Mouse (Mus musculus): Measurements from ENCODE around the gene Cblb. TPM values are rescaled to one million over a fixed set of nuclear protein-coding genes. Genes with fewer than 3 reads are reported as not detected.

The Cblb gene
- polyA plus RNA-seq, 1 experiment from 2014 or later: 7.7 TPM

GRCm38 (mm10) chr16:52143101-52143500 is 112.1 kb downstream of the Cblb start:
- ATAC-seq (ENCODE audit: low FRiP score): no peak
- H3K27ac ChIP-seq (replicated peaks): no peak overlapping the region
- no peak overlapping the region for H3K4me2 ChIP-seq
- no peaks in the 10 kb centered on the region for H3K27me3 ChIP-seq (replicated peaks)
- no peak overlapping the region for H3K4me3 ChIP-seq (replicated peaks)
- no peak overlapping the region for H3K9ac ChIP-seq (replicated peaks)
- no peaks in the 10 kb centered on the region for H3K4me1 ChIP-seq
- 89% methylated on average over 13 of the region's 13 CpGs for WGBS
- peaks cover 3% of the 10 kb centered on the region; the same call in 1 of the 2 replicates for H3K36me3 ChIP-seq
- H3K9me3 ChIP-seq (replicated peaks): no peaks in the 10 kb centered on the region

DNA sequence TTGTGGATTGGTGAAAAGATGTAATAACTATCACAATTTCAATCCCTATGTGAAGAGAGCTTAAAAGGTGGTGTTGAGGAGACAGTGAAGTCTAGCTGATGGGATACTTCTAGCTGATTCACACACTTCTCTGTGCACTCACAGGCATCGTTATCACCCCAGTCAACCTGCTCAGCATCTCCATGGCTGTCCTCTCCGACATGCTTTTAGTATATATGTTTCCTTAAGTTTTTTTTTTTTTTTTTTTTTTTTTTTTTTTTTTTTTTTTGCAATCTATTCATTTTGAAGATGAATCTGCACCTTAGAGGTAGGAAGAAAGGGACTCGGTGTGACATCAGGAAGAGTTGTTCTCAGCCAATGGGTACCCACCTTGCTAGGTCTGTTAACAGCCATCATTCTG is 112.8 kb downstream of the Cblb start:
- H3K4me1 ChIP-seq: no peaks in the 10 kb centered on the region
- peaks cover 3% of the 10 kb centered on the region; the same call in 1 of the 2 replicates for H3K36me3 ChIP-seq
- no peak overlapping the region for H3K4me2 ChIP-seq
- no peaks in the 10 kb centered on the region for H3K9me3 ChIP-seq (replicated peaks)
- no peak for ATAC-seq (ENCODE audit: low FRiP score)
- H3K27me3 ChIP-seq (replicated peaks): no peaks in the 10 kb centered on the region
- 95% methylated on average over 3 of the region's 3 CpGs for WGBS
- H3K4me3 ChIP-seq (replicated peaks): no peak overlapping the region
- no peak overlapping the region for H3K27ac ChIP-seq (replicated peaks)
- no peak overlapping the region for H3K9ac ChIP-seq (replicated peaks)

GRCm38 (mm10) chr16:52144792-52145191 is 113.8 kb downstream of the Cblb start:
- no peak overlapping the region for H3K4me3 ChIP-seq (replicated peaks)
- WGBS: 89% methylated on average over 5 of the region's 5 CpGs
- H3K27ac ChIP-seq (replicated peaks): no peak overlapping the region
- no peak for ATAC-seq (ENCODE audit: low FRiP score)
- H3K36me3 ChIP-seq: peaks cover 3% of the 10 kb centered on the region; the same call in 1 of the 2 replicates
- H3K9ac ChIP-seq (replicated peaks): no peak overlapping the region
- no peaks in the 10 kb centered on the region for H3K4me1 ChIP-seq
- no peak overlapping the region for H3K4me2 ChIP-seq
- no peaks in the 10 kb centered on the region for H3K9me3 ChIP-seq (replicated peaks)
- no peaks in the 10 kb centered on the region for H3K27me3 ChIP-seq (replicated peaks)

- Histone ChIP-seq H3K4me1 (no peaks in the 10 kb centered on the region), H3K9me3 (replicated peaks) (no peaks in the 10 kb centered on the region), H3K36me3 (peaks cover 3% of the 10 kb centered on the region; the same call in 1 of the 2 replicates), H3K9ac (replicated peaks) (no peak overlapping the region), H3K4me3 (replicated peaks) (no peak overlapping the region), H3K27me3 (replicated peaks) (no peaks in the 10 kb centered on the region), H3K4me2 (no peak overlapping the region), H3K27ac (replicated peaks) (no peak overlapping the region)
- WGBS: 92% methylated on average over 4 of the region's 4 CpGs
- ATAC-seq (ENCODE audit: low FRiP score): no peak
These were observed 114.5 kb downstream of the Cblb start for GRCm38 (mm10) chr16:52145552-52145951.

DNA sequence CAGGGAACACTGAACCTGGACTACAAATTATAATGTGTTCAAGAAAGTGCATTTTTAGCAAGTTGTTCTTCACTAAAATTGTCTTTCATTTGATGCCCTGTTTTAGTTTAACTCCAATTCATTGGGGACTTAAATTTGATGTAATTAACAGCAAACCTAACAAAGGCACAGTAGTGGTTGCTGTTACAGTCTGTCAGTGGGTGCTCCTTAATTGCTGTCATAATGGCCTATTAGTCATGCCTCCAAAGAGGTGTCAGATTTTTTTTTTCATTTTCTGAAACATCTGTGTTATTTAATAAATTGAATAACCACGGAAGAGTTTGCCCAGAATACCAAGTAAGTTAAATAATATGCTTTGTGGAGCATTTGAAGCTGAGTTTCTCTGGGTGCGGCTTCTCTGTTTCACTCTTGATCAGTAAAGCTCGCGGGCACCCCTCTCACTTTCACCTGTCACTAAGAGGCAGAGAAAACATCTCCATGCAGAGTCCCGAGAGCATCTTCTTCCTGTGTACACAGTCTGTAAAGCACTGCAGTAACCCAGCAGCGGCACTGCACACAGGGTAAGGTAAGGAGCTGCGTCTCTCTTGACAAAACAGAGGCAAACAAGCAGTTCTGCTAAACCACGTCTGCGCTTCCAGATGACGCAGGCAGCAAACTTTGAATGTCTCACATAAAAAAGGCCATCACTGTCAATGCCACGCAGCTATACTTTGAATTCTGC is 116.1 kb downstream of the Cblb start:
- ATAC-seq (ENCODE audit: low FRiP score): no peak
- no peak overlapping the region for H3K27ac ChIP-seq (replicated peaks)
- no peaks in the 10 kb centered on the region for H3K9me3 ChIP-seq (replicated peaks)
- H3K27me3 ChIP-seq (replicated peaks): no peaks in the 10 kb centered on the region
- peaks cover 3% of the 10 kb centered on the region; the same call in 1 of the 2 replicates for H3K36me3 ChIP-seq
- H3K4me1 ChIP-seq: no peaks in the 10 kb centered on the region
- no peak overlapping the region for H3K4me3 ChIP-seq (replicated peaks)
- no peak overlapping the region for H3K9ac ChIP-seq (replicated peaks)
- WGBS: 72% methylated on average over 11 of the region's 11 CpGs
- H3K4me2 ChIP-seq: no peak overlapping the region

GRCm38 (mm10) chr16:52148041-52148440 is 117.0 kb downstream of the Cblb start:
- no peak overlapping the region for H3K9ac ChIP-seq (replicated peaks)
- H3K4me2 ChIP-seq: no peak overlapping the region
- H3K4me3 ChIP-seq (replicated peaks): no peak overlapping the region
- WGBS: 78% methylated on average over 6 of the region's 6 CpGs
- no peaks in the 10 kb centered on the region for H3K27me3 ChIP-seq (replicated peaks)
- H3K4me1 ChIP-seq: no peaks in the 10 kb centered on the region
- ATAC-seq (ENCODE audit: low FRiP score): no peak
- no peak overlapping the region for H3K27ac ChIP-seq (replicated peaks)
- H3K36me3 ChIP-seq: peaks cover 5% of the 10 kb centered on the region; the same call in 1 of the 2 replicates
- H3K9me3 ChIP-seq (replicated peaks): no peaks in the 10 kb centered on the region

- no peak for ATAC-seq (ENCODE audit: low FRiP score)
- no peak overlapping the region for H3K9ac ChIP-seq (replicated peaks)
- no peak overlapping the region for H3K4me2 ChIP-seq
- H3K27ac ChIP-seq (replicated peaks): no peak overlapping the region
- peaks cover 7% of the 10 kb centered on the region for H3K36me3 ChIP-seq
- H3K9me3 ChIP-seq (replicated peaks): no peaks in the 10 kb centered on the region
- WGBS: 83% methylated on average over 6 of the region's 6 CpGs
- no peaks in the 10 kb centered on the region for H3K4me1 ChIP-seq
- H3K4me3 ChIP-seq (replicated peaks): no peak overlapping the region
- no peaks in the 10 kb centered on the region for H3K27me3 ChIP-seq (replicated peaks)
These were observed 118.2 kb downstream of the Cblb start for GRCm38 (mm10) chr16:52149135-52149769.

DNA sequence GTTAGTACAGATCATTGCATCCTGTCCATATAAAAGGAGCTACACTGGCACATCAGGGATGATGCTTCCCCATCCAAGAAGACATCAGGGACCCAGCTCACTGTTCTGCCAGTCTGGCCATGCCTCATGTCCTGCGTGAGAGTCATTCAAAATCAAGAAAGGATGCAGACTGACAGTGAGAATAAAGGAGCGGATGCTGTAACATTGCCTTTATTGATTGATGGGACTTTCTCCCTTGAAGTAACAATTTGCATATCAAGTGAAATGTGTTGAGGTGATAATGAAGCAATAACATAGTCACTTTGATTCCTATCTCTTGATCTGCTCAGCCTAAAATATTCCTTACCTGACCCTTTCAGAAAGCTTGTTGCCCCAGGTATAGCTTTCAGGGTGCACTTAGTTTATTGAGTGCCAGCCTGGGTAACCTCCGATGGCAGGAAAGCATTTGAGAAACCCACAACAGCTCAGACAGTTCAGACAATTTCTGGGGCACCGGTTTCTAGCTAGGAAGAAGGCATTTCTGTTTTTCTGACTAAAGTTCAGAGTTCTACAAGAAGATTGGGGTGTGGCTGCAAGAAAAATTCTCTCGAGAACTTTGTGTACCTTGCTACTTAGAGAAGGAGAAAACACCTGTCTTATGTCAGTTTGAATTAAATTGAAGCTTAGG is 124.1 kb downstream of the Cblb start:
- H3K9ac ChIP-seq (replicated peaks): no peak overlapping the region
- no peaks in the 10 kb centered on the region for H3K27me3 ChIP-seq (replicated peaks)
- 72% methylated on average over 5 of the region's 5 CpGs for WGBS
- no peak overlapping the region for H3K4me3 ChIP-seq (replicated peaks)
- no peak for ATAC-seq (ENCODE audit: low FRiP score)
- H3K9me3 ChIP-seq (replicated peaks): no peaks in the 10 kb centered on the region
- H3K27ac ChIP-seq (replicated peaks): no peak overlapping the region
- H3K36me3 ChIP-seq: peaks cover 8% of the 10 kb centered on the region
- no peaks in the 10 kb centered on the region for H3K4me1 ChIP-seq
- no peak overlapping the region for H3K4me2 ChIP-seq

- H3K27me3 ChIP-seq (replicated peaks): no peaks in the 10 kb centered on the region
- H3K4me3 ChIP-seq (replicated peaks): no peak overlapping the region
- no peak for ATAC-seq (ENCODE audit: low FRiP score)
- H3K9me3 ChIP-seq (replicated peaks): no peaks in the 10 kb centered on the region
- no peak overlapping the region for H3K27ac ChIP-seq (replicated peaks)
- 77% methylated on average over 6 of the region's 6 CpGs for WGBS
- no peak overlapping the region for H3K4me2 ChIP-seq
- no peaks in the 10 kb centered on the region for H3K36me3 ChIP-seq
- no peaks in the 10 kb centered on the region for H3K4me1 ChIP-seq
- H3K9ac ChIP-seq (replicated peaks): no peak overlapping the region
These were observed 129.0 kb downstream of the Cblb start for GRCm38 (mm10) chr16:52159958-52160504.

GRCm38 (mm10) chr16:52164246-52164645 is 133.2 kb downstream of the Cblb start:
- Histone ChIP-seq H3K9me3 (replicated peaks) (no peaks in the 10 kb centered on the region), H3K9ac (replicated peaks) (no peak overlapping the region), H3K4me3 (replicated peaks) (no peak overlapping the region), H3K27me3 (replicated peaks) (no peaks in the 10 kb centered on the region), H3K36me3 (peaks cover 18% of the 10 kb centered on the region), H3K27ac (replicated peaks) (no peak overlapping the region), H3K4me2 (no peak overlapping the region), H3K4me1 (no peaks in the 10 kb centered on the region)
- WGBS: 81% methylated on average over 9 of the region's 9 CpGs
- ATAC-seq (ENCODE audit: low FRiP score): no peak; the same call in 1 of the 2 replicates

GRCm38 (mm10) chr16:52173253-52173652 is 142.2 kb downstream of the Cblb start:
- no peak overlapping the region for H3K27ac ChIP-seq (replicated peaks)
- no peak overlapping the region for H3K9ac ChIP-seq (replicated peaks)
- H3K27me3 ChIP-seq (replicated peaks): no peaks in the 10 kb centered on the region
- no peaks in the 10 kb centered on the region for H3K9me3 ChIP-seq (replicated peaks)
- H3K4me1 ChIP-seq: no peaks in the 10 kb centered on the region
- H3K4me3 ChIP-seq (replicated peaks): no peak overlapping the region
- H3K4me2 ChIP-seq: no peak overlapping the region
- ATAC-seq (ENCODE audit: low FRiP score): no peak
- H3K36me3 ChIP-seq: peaks cover 12% of the 10 kb centered on the region

All from neural tube, embryonic 15.5 days (tissue).